Mouse (Mus musculus): ENCODE measurements around the gene Gm42957. TPM values are rescaled to one million over a fixed set of nuclear protein-coding genes. Genes with fewer than 3 reads are reported as not detected.

Gene Gm42957
- 0.10 and 0.13 TPM in 2 replicates for polyA plus RNA-seq (2015; fragmentation: Nextera tagmentation; extraction: Ambion mirVana)

DNA sequence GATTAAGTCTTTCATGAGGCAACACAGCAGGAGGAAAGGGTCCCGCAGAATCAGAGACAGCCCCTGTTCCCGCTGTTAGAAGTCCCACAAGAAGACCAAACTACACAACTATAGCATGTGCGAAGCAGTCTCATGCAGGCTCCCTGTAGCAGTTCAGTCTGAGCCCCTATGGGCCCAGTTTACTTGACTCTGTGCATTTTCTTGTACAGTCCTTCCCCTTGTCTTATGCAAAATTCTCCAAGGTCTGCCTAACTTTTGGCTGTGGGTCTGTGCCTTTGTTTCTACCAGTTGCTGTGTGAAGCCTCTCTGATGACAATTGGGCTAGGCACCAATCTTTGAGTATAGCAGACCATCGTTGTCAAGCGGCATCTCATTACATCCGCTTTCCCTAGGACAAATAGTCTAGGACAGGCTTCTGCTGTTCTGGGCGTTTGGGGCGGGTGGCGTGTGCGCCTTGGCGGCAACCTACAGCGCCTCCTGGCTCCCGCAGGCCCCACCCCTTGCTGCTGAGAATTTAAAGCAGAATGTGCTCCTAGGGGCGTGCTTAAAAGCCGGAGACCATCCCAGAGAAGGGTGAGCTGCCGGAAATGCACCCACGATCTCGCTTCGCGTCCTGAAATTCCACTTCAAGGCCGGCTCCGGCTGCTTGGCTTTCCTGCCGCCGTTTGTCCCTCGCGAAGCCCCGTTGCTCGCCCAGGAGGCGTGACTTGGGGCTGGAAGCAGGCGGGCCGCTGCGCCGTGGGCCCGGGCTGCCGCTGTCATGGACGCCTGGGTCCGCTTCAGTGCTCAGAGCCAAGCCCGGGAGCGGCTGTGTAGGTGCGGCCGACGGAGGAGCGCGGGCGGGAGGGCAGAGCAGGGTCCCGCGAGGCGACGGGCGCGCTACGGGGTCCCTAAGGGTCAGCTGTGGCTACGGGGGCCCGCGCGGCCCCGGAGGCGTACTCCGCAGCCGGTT lies at the start of gene Gm42957, which contains the start of gene Pex11b:
TSS of gene Gm42957 (plus strand) at position 547 of the 952 bp plus-strand sequence.
TSS of gene Pex11b (plus strand) at position 449 of the 952 bp plus-strand sequence.
- peak; percentile 93 for ATAC-seq
- H3K9me3 ChIP-seq (ENCODE audit: control insufficient read depth, low read length), result no peaks in the 10 kb centered on the region
- H3K4me3 ChIP-seq (replicated peaks; ENCODE audit: low read length), result peak within 1 kb of the TSS; percentile 71
- peaks cover 30% of the 10 kb centered on the region for H3K4me1 ChIP-seq (replicated peaks; ENCODE audit: control insufficient read depth, insufficient read depth, low read length)
- peak within 1 kb of the TSS; percentile 90 for H3K9ac ChIP-seq (replicated peaks; ENCODE audit: low read depth, low read length)
- H3K27ac ChIP-seq (ENCODE audit: low read length), result peak within 1 kb of the TSS; percentile 90
- WGBS, result 2% methylated on average over 55 of the region's 60 CpGs
- H3K27me3 ChIP-seq (replicated peaks; ENCODE audit: control insufficient read depth, insufficient read depth, low read length), result no peaks in the 10 kb centered on the region
- peak within 1 kb of the TSS; percentile 64 for H3K4me2 ChIP-seq (ENCODE audit: low read length)
- peaks cover 13% of the 10 kb centered on the region for H3K36me3 ChIP-seq (ENCODE audit: control insufficient read depth, insufficient read depth)

GRCm38 (mm10) chr3:96590657-96591056 lies 44.6 kb upstream of the Gm42957 start:
- Histone ChIP-seq H3K9ac (replicated peaks; ENCODE audit: low read depth, low read length) (no peak overlapping the region), H3K27me3 (replicated peaks; ENCODE audit: control insufficient read depth, insufficient read depth, low read length) (no peaks in the 10 kb centered on the region), H3K36me3 (ENCODE audit: control insufficient read depth, insufficient read depth) (no peaks in the 10 kb centered on the region), H3K4me3 (replicated peaks; ENCODE audit: low read length) (no peak overlapping the region), H3K4me1 (replicated peaks; ENCODE audit: control insufficient read depth, insufficient read depth, low read length) (peaks cover 14% of the 10 kb centered on the region), H3K4me2 (ENCODE audit: low read length) (no peak overlapping the region), H3K27ac (ENCODE audit: low read length) (no peak overlapping the region), H3K9me3 (ENCODE audit: control insufficient read depth, low read length) (no peaks in the 10 kb centered on the region)
- no peak for ATAC-seq
- WGBS, result 80% methylated on average over 4 of the region's 4 CpGs

DNA sequence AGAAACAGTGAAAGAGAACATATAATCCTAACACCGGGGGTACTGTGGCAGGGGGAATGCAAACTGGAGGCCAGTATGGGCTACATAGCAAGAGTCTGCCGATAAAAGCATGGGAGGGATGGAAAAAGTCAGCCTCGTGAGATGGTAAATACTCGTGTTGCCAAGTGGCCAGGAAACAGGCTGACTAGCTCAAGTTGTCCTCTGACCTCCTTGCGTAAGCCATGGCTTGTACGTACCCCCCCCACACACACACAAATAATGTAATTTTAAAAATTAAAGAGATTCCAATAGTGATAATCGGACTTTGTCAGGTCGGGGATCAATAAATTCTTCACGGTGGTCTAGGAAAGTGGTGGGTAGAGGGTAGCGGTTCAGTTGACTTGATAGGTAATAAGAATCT lies 41.9 kb upstream of the Gm42957 start:
- peak overlapping the region; percentile 72 for H3K4me2 ChIP-seq (ENCODE audit: low read length)
- no peaks in the 10 kb centered on the region for H3K36me3 ChIP-seq (ENCODE audit: control insufficient read depth, insufficient read depth)
- H3K9ac ChIP-seq (replicated peaks; ENCODE audit: low read depth, low read length), result peak overlapping the region; percentile 70
- no peaks in the 10 kb centered on the region for H3K9me3 ChIP-seq (ENCODE audit: control insufficient read depth, low read length)
- no peaks in the 10 kb centered on the region for H3K27me3 ChIP-seq (replicated peaks; ENCODE audit: control insufficient read depth, insufficient read depth, low read length)
- H3K4me3 ChIP-seq (replicated peaks; ENCODE audit: low read length), result peak overlapping the region; percentile 64
- WGBS, result under 1% methylated on average over 10 of the region's 10 CpGs
- peaks cover 38% of the 10 kb centered on the region for H3K4me1 ChIP-seq (replicated peaks; ENCODE audit: control insufficient read depth, insufficient read depth, low read length)
- no peak for ATAC-seq
- H3K27ac ChIP-seq (ENCODE audit: low read length), result peak overlapping the region; percentile 75

DNA sequence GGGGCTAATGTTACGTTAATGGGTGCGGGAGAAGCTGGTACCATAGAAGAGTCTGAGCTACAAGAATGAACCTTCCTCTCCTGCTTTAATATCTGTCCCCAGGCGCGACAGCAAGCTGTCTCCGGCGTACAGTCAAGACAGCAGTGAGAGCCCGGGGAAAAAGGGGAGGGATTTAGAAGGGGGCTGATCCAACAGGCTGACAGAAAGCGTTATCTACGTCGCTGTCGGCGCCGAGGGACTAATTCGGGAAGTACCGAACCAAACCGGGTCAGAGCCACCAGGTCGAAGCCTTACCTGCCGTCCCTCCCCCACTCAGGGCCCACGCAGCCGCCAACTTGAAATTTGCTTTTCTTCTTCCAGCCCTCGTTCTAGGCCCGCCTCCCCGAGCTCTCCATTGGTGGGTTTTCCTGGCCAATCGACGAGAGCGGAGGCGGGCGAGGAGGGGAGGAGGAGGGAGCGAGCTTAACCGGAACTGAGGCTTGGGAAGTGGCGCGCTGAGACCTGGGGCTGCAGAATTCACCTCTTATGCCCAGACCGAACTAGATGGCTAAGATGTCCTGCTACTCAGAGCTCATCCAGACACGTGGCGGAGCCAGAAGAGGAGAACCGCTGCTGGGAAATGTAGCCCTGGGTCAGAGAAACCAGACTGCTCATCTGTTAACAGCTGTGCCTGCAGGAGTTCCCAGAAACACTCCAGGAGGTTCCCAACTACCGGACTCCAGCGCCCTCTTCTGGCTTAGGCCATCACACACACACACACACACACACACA lies 41.3 kb upstream of the Gm42957 start, which contains the start of gene Polr3gl:
TSS of gene Polr3gl (minus strand) at position 392 of the 771 bp plus-strand sequence.
- Histone ChIP-seq H3K27me3 (replicated peaks; ENCODE audit: control insufficient read depth, insufficient read depth, low read length) (no peaks in the 10 kb centered on the region), H3K27ac (ENCODE audit: low read length) (peak within 1 kb of the TSS; percentile 75), H3K4me3 (replicated peaks; ENCODE audit: low read length) (peak within 1 kb of the TSS; percentile 64), H3K36me3 (ENCODE audit: control insufficient read depth, insufficient read depth) (no peaks in the 10 kb centered on the region), H3K9me3 (ENCODE audit: control insufficient read depth, low read length) (no peaks in the 10 kb centered on the region), H3K9ac (replicated peaks; ENCODE audit: low read depth, low read length) (peak within 1 kb of the TSS; percentile 70), H3K4me1 (replicated peaks; ENCODE audit: control insufficient read depth, insufficient read depth, low read length) (peaks cover 44% of the 10 kb centered on the region), H3K4me2 (ENCODE audit: low read length) (peak within 1 kb of the TSS; percentile 72)
- ATAC-seq, result peak; percentile 88
- WGBS, result under 1% methylated on average over 38 of the region's 38 CpGs

- WGBS, result 83% methylated on average over 5 of the region's 5 CpGs
- no peak for ATAC-seq
- H3K4me3 ChIP-seq (replicated peaks; ENCODE audit: low read length), result no peak overlapping the region
These were observed 40.4 kb upstream of the Gm42957 start for GRCm38 (mm10) chr3:96594851-96595250.

GRCm38 (mm10) chr3:96595661-96596060 lies 39.6 kb upstream of the Gm42957 start:
- peak overlapping the region; percentile 52 for H3K27ac ChIP-seq (ENCODE audit: low read length)
- ATAC-seq, result no peak
- peak overlapping the region; percentile 75 for H3K9ac ChIP-seq (replicated peaks; ENCODE audit: low read depth, low read length)
- peak overlapping the region; percentile 99 for H3K4me2 ChIP-seq (ENCODE audit: low read length)
- H3K9me3 ChIP-seq (ENCODE audit: control insufficient read depth, low read length), result no peaks in the 10 kb centered on the region
- WGBS, result 23% methylated on average over 6 of the region's 6 CpGs
- peak overlapping the region; percentile 52 for H3K4me3 ChIP-seq (replicated peaks; ENCODE audit: low read length)
- no peaks in the 10 kb centered on the region for H3K36me3 ChIP-seq (ENCODE audit: control insufficient read depth, insufficient read depth)
- no peaks in the 10 kb centered on the region for H3K27me3 ChIP-seq (replicated peaks; ENCODE audit: control insufficient read depth, insufficient read depth, low read length)
- H3K4me1 ChIP-seq (replicated peaks; ENCODE audit: control insufficient read depth, insufficient read depth, low read length), result peaks cover 55% of the 10 kb centered on the region

More at GRCm38 (mm10) chr3:96594851-96595250, 40.4 kb upstream of the Gm42957 start:
- Histone ChIP-seq H3K4me2 (ENCODE audit: low read length) (no peak overlapping the region), H3K27ac (ENCODE audit: low read length) (no peak overlapping the region), H3K36me3 (ENCODE audit: control insufficient read depth, insufficient read depth) (no peaks in the 10 kb centered on the region), H3K9ac (replicated peaks; ENCODE audit: low read depth, low read length) (no peak overlapping the region), H3K9me3 (ENCODE audit: control insufficient read depth, low read length) (no peaks in the 10 kb centered on the region), H3K4me1 (replicated peaks; ENCODE audit: control insufficient read depth, insufficient read depth, low read length) (peaks cover 52% of the 10 kb centered on the region), H3K27me3 (replicated peaks; ENCODE audit: control insufficient read depth, insufficient read depth, low read length) (no peaks in the 10 kb centered on the region)

- Histone ChIP-seq H3K9ac (replicated peaks; ENCODE audit: low read depth, low read length) (peak within 1 kb of the TSS; percentile 75), H3K27me3 (replicated peaks; ENCODE audit: control insufficient read depth, insufficient read depth, low read length) (no peaks in the 10 kb centered on the region), H3K4me3 (replicated peaks; ENCODE audit: low read length) (peak within 1 kb of the TSS; percentile 52), H3K4me2 (ENCODE audit: low read length) (peak within 1 kb of the TSS; percentile 99), H3K4me1 (replicated peaks; ENCODE audit: control insufficient read depth, insufficient read depth, low read length) (peaks cover 55% of the 10 kb centered on the region), H3K27ac (ENCODE audit: low read length) (peak within 1 kb of the TSS; percentile 52), H3K36me3 (ENCODE audit: control insufficient read depth, insufficient read depth) (no peaks in the 10 kb centered on the region), H3K9me3 (ENCODE audit: control insufficient read depth, low read length) (no peaks in the 10 kb centered on the region)
- 1% methylated on average over 19 of the region's 23 CpGs for WGBS
- ATAC-seq, result no peak
These were observed 39.0 kb upstream of the Gm42957 start, which contains the start of gene Ankrd34a for GRCm38 (mm10) chr3:96596228-96596707. TSS of gene Ankrd34a (plus strand) at chr3:96596636.

- WGBS, result 2% methylated on average over 9 of the region's 12 CpGs
- no peaks in the 10 kb centered on the region for H3K36me3 ChIP-seq (ENCODE audit: control insufficient read depth, insufficient read depth)
- H3K9me3 ChIP-seq (ENCODE audit: control insufficient read depth, low read length), result no peaks in the 10 kb centered on the region
- no peaks in the 10 kb centered on the region for H3K27me3 ChIP-seq (replicated peaks; ENCODE audit: control insufficient read depth, insufficient read depth, low read length)
- H3K4me2 ChIP-seq (ENCODE audit: low read length), result peak overlapping the region; percentile 99
- no peak for ATAC-seq
- H3K4me1 ChIP-seq (replicated peaks; ENCODE audit: control insufficient read depth, insufficient read depth, low read length), result peaks cover 55% of the 10 kb centered on the region
- H3K4me3 ChIP-seq (replicated peaks; ENCODE audit: low read length), result peak overlapping the region; percentile 52
- H3K27ac ChIP-seq (ENCODE audit: low read length), result peak overlapping the region; percentile 52
- peak overlapping the region; percentile 75 for H3K9ac ChIP-seq (replicated peaks; ENCODE audit: low read depth, low read length)
These were observed 38.4 kb upstream of the Gm42957 start for GRCm38 (mm10) chr3:96596855-96597254.
